Mouse (Mus musculus): ENCODE data around the gene Ncan. TPM values are rescaled to one million over a fixed set of nuclear protein-coding genes. Genes with fewer than 3 reads are reported as not detected.

Ncan gene
- 0.29 and 0.61 TPM in 2 replicates for polyA plus RNA-seq (2016; fragmentation: Nextera tagmentation; extraction: Ambion mirVana)

GRCm38 (mm10) chr8:70120667-70121066, at the start of gene Ncan:
TSS of gene Ncan (minus strand) at chr8:70120873.
- peaks cover 7% of the 10 kb centered on the region for H3K4me1 ChIP-seq
- peak; percentile 86 for DNase-seq (ENCODE audit: low spot score)
- no peak within 1 kb of the TSS for H3K27ac ChIP-seq
- peak within 1 kb of the TSS; percentile 38 for H3K4me3 ChIP-seq
- no peaks in the 10 kb centered on the region for H3K9me3 ChIP-seq (replicated peaks)
- H3K36me3 ChIP-seq = no peaks in the 10 kb centered on the region
- peaks cover 74% of the 10 kb centered on the region for H3K27me3 ChIP-seq (ENCODE audit: low read depth, poor library complexity, severe bottlenecking)
- 3% methylated on average over 19 of the region's 19 CpGs for WGBS

GRCm38 (mm10) chr8:70170116-70170515, 49.4 kb upstream of the Ncan start:
- 84% methylated on average over 3 of the region's 3 CpGs for WGBS
- H3K27ac ChIP-seq = no peak overlapping the region
- no peaks in the 10 kb centered on the region for H3K9me3 ChIP-seq (replicated peaks)
- no peak overlapping the region for H3K4me3 ChIP-seq
- H3K27me3 ChIP-seq (ENCODE audit: low read depth, poor library complexity, severe bottlenecking) = peaks cover 24% of the 10 kb centered on the region
- no peak for DNase-seq (ENCODE audit: low spot score)
- peaks cover 38% of the 10 kb centered on the region for H3K4me1 ChIP-seq
- peaks cover 12% of the 10 kb centered on the region for H3K36me3 ChIP-seq

- H3K4me1 ChIP-seq = peaks cover 18% of the 10 kb centered on the region
- peak overlapping the region; percentile 50 for H3K27ac ChIP-seq
- H3K4me3 ChIP-seq = peak overlapping the region; percentile 37
- DNase-seq (ENCODE audit: low spot score) = peak; percentile 95
- H3K27me3 ChIP-seq (ENCODE audit: low read depth, poor library complexity, severe bottlenecking) = peaks cover 41% of the 10 kb centered on the region
- H3K9me3 ChIP-seq (replicated peaks) = no peaks in the 10 kb centered on the region
- 3% methylated on average over 21 of the region's 21 CpGs for WGBS
- H3K36me3 ChIP-seq = no peaks in the 10 kb centered on the region
These were observed 45.9 kb upstream of the Ncan start for GRCm38 (mm10) chr8:70166504-70167110.

- Histone ChIP-seq H3K4me1 (peaks cover 29% of the 10 kb centered on the region), H3K36me3 (no peaks in the 10 kb centered on the region), H3K27ac (no peak overlapping the region), H3K9me3 (replicated peaks) (no peaks in the 10 kb centered on the region), H3K4me3 (no peak overlapping the region), H3K27me3 (ENCODE audit: low read depth, poor library complexity, severe bottlenecking) (peaks cover 49% of the 10 kb centered on the region)
- DNase-seq (ENCODE audit: low spot score) = no peak
- 93% methylated on average over 3 of the region's 3 CpGs for WGBS
These were observed 42.6 kb upstream of the Ncan start for GRCm38 (mm10) chr8:70163316-70163715.

GRCm38 (mm10) chr8:70160015-70160414, 39.3 kb upstream of the Ncan start:
- WGBS = 70% methylated on average over 13 of the region's 13 CpGs
- no peak for DNase-seq (ENCODE audit: low spot score)
- Histone ChIP-seq H3K36me3 (no peaks in the 10 kb centered on the region), H3K4me1 (peaks cover 17% of the 10 kb centered on the region), H3K4me3 (no peak overlapping the region), H3K27me3 (ENCODE audit: low read depth, poor library complexity, severe bottlenecking) (peaks cover 43% of the 10 kb centered on the region), H3K27ac (no peak overlapping the region), H3K9me3 (replicated peaks) (no peaks in the 10 kb centered on the region)

- Histone ChIP-seq H3K27me3 (ENCODE audit: low read depth, poor library complexity, severe bottlenecking) (peaks cover 35% of the 10 kb centered on the region), H3K9me3 (replicated peaks) (no peaks in the 10 kb centered on the region), H3K27ac (no peak overlapping the region), H3K36me3 (no peaks in the 10 kb centered on the region), H3K4me3 (peak overlapping the region; percentile 54; the same call in 1 of the 2 replicates), H3K4me1 (peaks cover 17% of the 10 kb centered on the region)
- DNase-seq (ENCODE audit: low spot score) = no peak
- 88% methylated on average over 4 of the region's 4 CpGs for WGBS
These were observed 38.5 kb upstream of the Ncan start for GRCm38 (mm10) chr8:70159211-70159610.

GRCm38 (mm10) chr8:70158069-70158853, 37.6 kb upstream of the Ncan start:
- peak overlapping the region; percentile 69 for H3K27ac ChIP-seq
- H3K9me3 ChIP-seq (replicated peaks) = no peaks in the 10 kb centered on the region

GRCm38 (mm10) chr8:70157240-70157800, 36.6 kb upstream of the Ncan start:
- 85% methylated on average over 1 of the region's 1 CpGs for WGBS
- no peak overlapping the region for H3K27ac ChIP-seq
- H3K36me3 ChIP-seq = no peaks in the 10 kb centered on the region
- H3K27me3 ChIP-seq (ENCODE audit: low read depth, poor library complexity, severe bottlenecking) = peaks cover 37% of the 10 kb centered on the region
- DNase-seq (ENCODE audit: low spot score) = no peak
- no peak overlapping the region for H3K4me3 ChIP-seq
- peaks cover 23% of the 10 kb centered on the region for H3K4me1 ChIP-seq
- H3K9me3 ChIP-seq (replicated peaks) = no peaks in the 10 kb centered on the region

More at GRCm38 (mm10) chr8:70158069-70158853, 37.6 kb upstream of the Ncan start:
- 13% methylated on average over 40 of the region's 40 CpGs for whole genome bisulfite sequencing
- Histone ChIP-seq H3K4me1 (peaks cover 17% of the 10 kb centered on the region), H3K4me3 (peak overlapping the region; percentile 54), H3K36me3 (no peaks in the 10 kb centered on the region), H3K27me3 (ENCODE audit: low read depth, poor library complexity, severe bottlenecking) (peaks cover 32% of the 10 kb centered on the region)
- DNase-seq (ENCODE audit: low spot score) = peak; percentile 89

- Histone ChIP-seq H3K4me1 (peaks cover 17% of the 10 kb centered on the region), H3K27me3 (ENCODE audit: low read depth, poor library complexity, severe bottlenecking) (peaks cover 54% of the 10 kb centered on the region), H3K9me3 (replicated peaks) (no peaks in the 10 kb centered on the region), H3K36me3 (no peaks in the 10 kb centered on the region), H3K27ac (no peak overlapping the region), H3K4me3 (peak overlapping the region; percentile 35; the same call in 1 of the 2 replicates)
- 10% methylated on average over 19 of the region's 22 CpGs for whole genome bisulfite sequencing
- DNase-seq (ENCODE audit: low spot score) = peak; percentile 83
These were observed 32.0 kb upstream of the Ncan start for GRCm38 (mm10) chr8:70152537-70153257.

- H3K4me3 ChIP-seq = no peak overlapping the region
- DNase-seq (ENCODE audit: low spot score) = peak; percentile 54
- H3K4me1 ChIP-seq = peaks cover 17% of the 10 kb centered on the region
- peaks cover 24% of the 10 kb centered on the region for H3K36me3 ChIP-seq
- H3K27ac ChIP-seq = no peak overlapping the region
- H3K9me3 ChIP-seq (replicated peaks) = no peaks in the 10 kb centered on the region
- peaks cover 36% of the 10 kb centered on the region for H3K27me3 ChIP-seq (ENCODE audit: low read depth, poor library complexity, severe bottlenecking)
- WGBS = 14% methylated on average over 13 of the region's 13 CpGs
These were observed 29.5 kb upstream of the Ncan start for GRCm38 (mm10) chr8:70150158-70150557.

- 89% methylated on average over 7 of the region's 7 CpGs for WGBS
- H3K4me3 ChIP-seq = no peak overlapping the region
- peaks cover 17% of the 10 kb centered on the region for H3K4me1 ChIP-seq
- no peak overlapping the region for H3K27ac ChIP-seq
- H3K27me3 ChIP-seq (ENCODE audit: low read depth, poor library complexity, severe bottlenecking) = peaks cover 28% of the 10 kb centered on the region
- no peaks in the 10 kb centered on the region for H3K9me3 ChIP-seq (replicated peaks)
- peaks cover 45% of the 10 kb centered on the region for H3K36me3 ChIP-seq
- no peak for DNase-seq (ENCODE audit: low spot score)
These were observed 27.3 kb upstream of the Ncan start for GRCm38 (mm10) chr8:70147678-70148607.

GRCm38 (mm10) chr8:70139981-70140380, 19.3 kb upstream of the Ncan start:
- DNase-seq (ENCODE audit: low spot score) = no peak
- Histone ChIP-seq H3K36me3 (peaks cover 62% of the 10 kb centered on the region), H3K4me1 (peaks cover 20% of the 10 kb centered on the region), H3K27me3 (ENCODE audit: low read depth, poor library complexity, severe bottlenecking) (no peaks in the 10 kb centered on the region), H3K27ac (peak overlapping the region; percentile 89), H3K4me3 (peak overlapping the region; percentile 89), H3K9me3 (replicated peaks) (no peaks in the 10 kb centered on the region)
- WGBS = 16% methylated on average over 9 of the region's 9 CpGs
